Mouse (Mus musculus) cortical plate, adult 2 months (tissue): Measurements from ENCODE around the gene Fuca1.

ENCODE experiments used
- CTCF ChIP-seq: fragments of 200-500 bp; IDR thresholded peaks from 2 replicates; pipeline ENCODE4 v1.5.1; 2011; ENCODE audit warnings: mild to moderate bottlenecking, control low read depth, low read length; ENCODE audit not compliant: insufficient read depth; ENCODE audit errors: extremely low read depth
- POLR2A ChIP-seq: fragments of 200-500 bp; IDR thresholded peaks from 2 replicates; pipeline ENCODE4 v1.6.1; 2011; ENCODE audit warnings: mild to moderate bottlenecking, low read length, control low read depth; ENCODE audit not compliant: insufficient read depth; ENCODE audit errors: extremely low read depth

GRCm38 (mm10) chr4:135929405-135929804 is 8.9 kb downstream of the Fuca1 start:
- TF ChIP-seq CTCF (no peak), POLR2A (no peak)
